Mouse (Mus musculus): ENCODE results near the gene Vcl. TPM values are rescaled to one million over a fixed set of nuclear protein-coding genes. Genes with fewer than 3 reads are reported as not detected.

The Vcl gene
- polyA plus RNA-seq, 1 experiment: 20.3 TPM

DNA sequence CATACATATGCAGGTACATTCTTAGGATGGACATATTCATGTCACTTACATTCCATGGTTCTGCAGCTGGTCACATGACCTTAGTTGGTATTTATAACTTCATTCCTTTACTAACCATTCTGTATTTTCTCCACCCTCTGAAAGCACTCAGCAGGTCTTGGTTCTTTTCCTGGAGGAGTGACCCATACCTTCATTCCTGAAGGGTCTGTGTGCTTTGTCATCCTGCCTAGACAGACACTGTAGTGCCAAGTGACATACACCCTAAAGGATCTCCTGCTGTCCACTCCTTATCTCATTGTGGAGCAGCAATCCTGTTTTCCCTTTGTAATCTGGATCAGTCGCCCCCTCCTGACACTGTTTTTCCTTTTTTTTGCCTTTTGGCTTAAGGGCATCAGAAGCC is 153.6 kb downstream of the Vcl start:
- H3K4me1 ChIP-seq (ENCODE audit: control insufficient read depth, insufficient read depth, insufficient read length): no peaks in the 10 kb centered on the region
- no peak for DNase-seq (ENCODE audit: low read depth in 1 of 2, low spot score in 2 of 2)
- no peaks in the 10 kb centered on the region for H3K36me3 ChIP-seq (ENCODE audit: control insufficient read depth, insufficient read depth, low read length)
- no peak overlapping the region for H3K27ac ChIP-seq (ENCODE audit: insufficient read depth, low read length)
- no peak for TF ChIP-seq CTCF (IDR thresholded peaks at IDR 0.05; ENCODE audit: extremely low read depth, insufficient read depth, insufficient read length, insufficient replicate concordance)
- TF ChIP-seq POLR2A (IDR thresholded peaks at IDR 0.05; ENCODE audit: low read depth, low read length): no peak
- H3K27me3 ChIP-seq (ENCODE audit: control insufficient read depth, insufficient read depth, low read length): no peaks in the 10 kb centered on the region
- 85% methylated on average over 1 of the region's 1 CpGs for WGBS
- H3K4me3 ChIP-seq (ENCODE audit: extremely low read depth, insufficient read depth, insufficient read length): no peak overlapping the region

Other genes starting within 250 kb of the Vcl start
- gene Fut11, start 234.4 kb upstream of the Vcl start, polyA plus RNA-seq (2012; rRNA removed): 10.5 and 20.8 TPM in 2 replicates
- gene Chchd1, start 226.4 kb upstream of the Vcl start, polyA plus RNA-seq (2012; rRNA removed): 12.6 and 15.5 TPM in 2 replicates
- 177 and 225 TPM in 2 replicates for gene Zswim8, start 221.8 kb upstream of the Vcl start, polyA plus RNA-seq (2012; rRNA removed)
- gene Ndst2, start 194.8 kb upstream of the Vcl start, polyA plus RNA-seq (2012; rRNA removed): 41.6 and 43.2 TPM in 2 replicates
- gene Camk2g, start 135.3 kb upstream of the Vcl start, polyA plus RNA-seq (2012; rRNA removed): 15.7 and 15.8 TPM in 2 replicates
- 1.0 and 1.2 TPM in 2 replicates for gene Plau, start 92.7 kb upstream of the Vcl start, polyA plus RNA-seq (2012; rRNA removed)
- 9.5 and 10.6 TPM in 2 replicates for gene Ap3m1, start 123.1 kb downstream of the Vcl start, polyA plus RNA-seq (2012; rRNA removed)
- 7.7 and 11.0 TPM in 2 replicates for gene Adk, start 123.2 kb downstream of the Vcl start, polyA plus RNA-seq (2012; rRNA removed)